Mouse (Mus musculus) stomach, postnatal 0 days (tissue): ENCODE results near the gene Rock2. TPM values are rescaled to one million over a fixed set of nuclear protein-coding genes. Genes with fewer than 3 reads are reported as not detected.
"Not testable (repeated sequence)": the region's sequence is repeated elsewhere in the genome, so short reads cannot be mapped to it uniquely, and the experiment has no call there.

ENCODE experiments used
- ATAC-seq: fragments of 200-750 bp; cut with Nextera tagmentation; 2 replicates; pipeline ENCODE4 v1.8.0; 2017; ENCODE audit not compliant: low FRiP score, low TSS enrichment
- DNase-seq: peaks from one replicate; pipeline ENCODE4 v3.0.0-alpha.2; 2016; ENCODE audit warnings: low spot score
- H3K27ac ChIP-seq: fragments of 300-500 bp; sonication (generic); replicated peaks from 2 replicates; pipeline ENCODE4 v1.5.1; 2014; ENCODE audit warnings: mild to moderate bottlenecking, control low read depth
- H3K27me3 ChIP-seq: fragments of 300-500 bp; sonication (generic); 2 replicates; pipeline ENCODE4 v1.6.1; 2014; ENCODE audit warnings: low read length; ENCODE audit not compliant: control insufficient read depth, insufficient read depth
- H3K36me3 ChIP-seq: fragments of 300-500 bp; sonication (generic); 2 replicates; pipeline ENCODE4 v1.6.1; 2014; ENCODE audit warnings: low read length, mixed read lengths; ENCODE audit not compliant: control insufficient read depth, insufficient read depth
- H3K4me1 ChIP-seq: fragments of 300-500 bp; sonication (generic); replicated peaks from 2 replicates; pipeline ENCODE4 v1.6.1; 2014; ENCODE audit warnings: antibody characterized with exemption; ENCODE audit not compliant: control insufficient read depth, insufficient read depth
- H3K4me2 ChIP-seq: fragments of 300-500 bp; sonication (generic); replicated peaks from 2 replicates; pipeline ENCODE4 v1.6.1; 2014; ENCODE audit warnings: low read depth, mild to moderate bottlenecking, control low read depth, moderate library complexity
- H3K4me3 ChIP-seq: fragments of 300-500 bp; sonication (generic); 2 replicates; pipeline ENCODE4 v1.5.1; 2014; ENCODE audit warnings: low read depth, low read length, control low read depth
- H3K9ac ChIP-seq: fragments of 300-500 bp; sonication (generic); 2 replicates; pipeline ENCODE4 v1.6.1; 2014; ENCODE audit warnings: mild to moderate bottlenecking, low read length, control low read depth, mixed read lengths
- H3K9me3 ChIP-seq: fragments of 300-500 bp; sonication (generic); 2 replicates; pipeline ENCODE4 v1.6.1; 2016; ENCODE audit warnings: low read length; ENCODE audit not compliant: control insufficient read depth
- CTCF ChIP-seq: IDR thresholded peaks from 2 replicates; pipeline ENCODE4 v1.5.1; 2016; ENCODE audit warnings: antibody characterized with exemption, low read depth, mild to moderate bottlenecking, moderate library complexity
- EP300 ChIP-seq: optimal IDR thresholded peaks from 2 replicates; pipeline ENCODE3; 2016; ENCODE audit warnings: antibody characterized with exemption
- WGBS: fragments of 180-500 bp; shearing (Covaris S2); extraction: QIAGEN DNeasy Blood & Tissue Kit; methylation state at CpG from one replicate; pipeline ENCODE4 v1.1.7; 2014; 5-methylcytosine and 5-hydroxymethylcytosine counted together
- polyA plus RNA-seq: library from polyadenylated mRNA; unstranded; fragments of >200 nt; fragmentation: Nextera tagmentation; extraction: Ambion mirVana; gene quantifications from 2 replicates; pipeline ENCODE4 v1.2.1, GENCODE M21; 2015

Gene Rock2
- polyA plus RNA-seq, 1 experiment from 2014 or later, result 13.3 TPM

GRCm38 (mm10) chr12:17012067-17012899 lies 117.6 kb downstream of the Rock2 start:
- no peak overlapping the region for H3K27ac ChIP-seq
- ATAC-seq (no peak), DNase-seq (no peak)
- H3K4me3 ChIP-seq, result no peak overlapping the region
- H3K9me3 ChIP-seq, result no peaks in the 10 kb centered on the region
- H3K9ac ChIP-seq, result no peak overlapping the region
- WGBS, result 70% methylated on average over 2 of the region's 2 CpGs
- H3K36me3 ChIP-seq, result no peaks in the 10 kb centered on the region
- H3K4me2 ChIP-seq, result no peak overlapping the region
- H3K27me3 ChIP-seq, result no peaks in the 10 kb centered on the region; the same call in 1 of the 2 replicates
- TF ChIP-seq CTCF, result no peak
- no peak for TF ChIP-seq EP300
- H3K4me1 ChIP-seq, result no peaks in the 10 kb centered on the region

- 62% methylated on average over 2 of the region's 2 CpGs for WGBS
- Histone ChIP-seq H3K4me2 (no peak overlapping the region), H3K36me3 (no peaks in the 10 kb centered on the region), H3K9me3 (no peaks in the 10 kb centered on the region), H3K4me1 (no peaks in the 10 kb centered on the region), H3K4me3 (no peak overlapping the region), H3K27me3 (no peaks in the 10 kb centered on the region; the same call in 1 of the 2 replicates), H3K9ac (no peak overlapping the region), H3K27ac (no peak overlapping the region)
- DNase-seq (no peak), ATAC-seq (no peak)
- TF ChIP-seq EP300, result no peak
- no peak for TF ChIP-seq CTCF
Observed at GRCm38 (mm10) chr12:17015711-17016110, 121.0 kb downstream of the Rock2 start.

GRCm38 (mm10) chr12:17018468-17018867 lies 123.8 kb downstream of the Rock2 start:
- TF ChIP-seq EP300, result no peak
- TF ChIP-seq CTCF, result peak; percentile 73
- no peaks in the 10 kb centered on the region for H3K36me3 ChIP-seq
- no peak overlapping the region for H3K4me3 ChIP-seq
- no peak overlapping the region for H3K4me2 ChIP-seq
- H3K27ac ChIP-seq, result no peak overlapping the region
- no peak overlapping the region for H3K9ac ChIP-seq
- ATAC-seq, result no peak
- H3K9me3 ChIP-seq, result no peaks in the 10 kb centered on the region
- H3K27me3 ChIP-seq, result no peaks in the 10 kb centered on the region
- no peaks in the 10 kb centered on the region for H3K4me1 ChIP-seq
- WGBS, result 26% methylated on average over 4 of the region's 4 CpGs
- DNase-seq, result peak; percentile 51

GRCm38 (mm10) chr12:17021125-17021524 lies 126.4 kb downstream of the Rock2 start:
- not testable (repeated sequence) for H3K4me2 ChIP-seq, H3K4me1 ChIP-seq, H3K4me3 ChIP-seq, H3K36me3 ChIP-seq, H3K9ac ChIP-seq, H3K9me3 ChIP-seq, DNase-seq, H3K27me3 ChIP-seq, H3K27ac ChIP-seq, ATAC-seq
- WGBS, result 81% methylated on average over 4 of the region's 4 CpGs

- H3K27ac ChIP-seq, result no peak overlapping the region
- H3K4me2 ChIP-seq, result no peak overlapping the region
- no peaks in the 10 kb centered on the region for H3K27me3 ChIP-seq
- 88% methylated on average over 4 of the region's 4 CpGs for WGBS
- no peaks in the 10 kb centered on the region for H3K9me3 ChIP-seq
- H3K4me3 ChIP-seq, result no peak overlapping the region
- DNase-seq (no peak), ATAC-seq (no peak)
- no peak overlapping the region for H3K9ac ChIP-seq
- TF ChIP-seq EP300, result no peak
- TF ChIP-seq CTCF, result no peak
- no peaks in the 10 kb centered on the region for H3K4me1 ChIP-seq
- H3K36me3 ChIP-seq, result no peaks in the 10 kb centered on the region
Observed at GRCm38 (mm10) chr12:17022145-17022544, 127.5 kb downstream of the Rock2 start.

- Histone ChIP-seq H3K9me3 (no peaks in the 10 kb centered on the region), H3K27ac (no peak overlapping the region), H3K4me3 (no peak overlapping the region), H3K27me3 (no peaks in the 10 kb centered on the region), H3K4me2 (no peak overlapping the region), H3K4me1 (no peaks in the 10 kb centered on the region), H3K36me3 (no peaks in the 10 kb centered on the region), H3K9ac (no peak overlapping the region)
- ATAC-seq (no peak), DNase-seq (no peak)
- WGBS, result 90% methylated on average over 6 of the region's 6 CpGs
- no peak for TF ChIP-seq EP300
- TF ChIP-seq CTCF, result no peak
Observed at GRCm38 (mm10) chr12:17024554-17025110, 129.9 kb downstream of the Rock2 start.
